Mouse (Mus musculus): ENCODE data around the gene Gm49336.

The Gm49336 gene

DNA sequence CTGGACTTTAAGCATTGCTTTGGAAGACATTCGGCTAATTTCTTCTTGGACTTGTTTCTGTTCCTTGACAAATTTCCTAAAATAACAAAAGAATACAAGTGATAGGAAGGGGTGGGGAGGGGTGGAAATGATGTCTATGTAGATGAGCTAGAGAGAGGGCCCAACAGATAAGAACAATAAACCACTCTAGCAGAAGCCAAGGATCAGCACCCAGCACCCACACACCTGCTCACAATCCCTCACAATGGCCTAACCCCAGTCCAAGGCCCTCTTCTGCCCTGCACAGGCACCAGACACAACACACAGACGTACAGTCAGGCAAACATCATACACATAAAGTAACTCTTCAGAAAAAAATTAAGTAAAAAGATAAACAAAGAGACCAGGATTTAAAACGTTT is 12.8 kb downstream of the Gm49336 start:
- DNase-seq (ENCODE audit: extremely low spot score): no peak

DNA sequence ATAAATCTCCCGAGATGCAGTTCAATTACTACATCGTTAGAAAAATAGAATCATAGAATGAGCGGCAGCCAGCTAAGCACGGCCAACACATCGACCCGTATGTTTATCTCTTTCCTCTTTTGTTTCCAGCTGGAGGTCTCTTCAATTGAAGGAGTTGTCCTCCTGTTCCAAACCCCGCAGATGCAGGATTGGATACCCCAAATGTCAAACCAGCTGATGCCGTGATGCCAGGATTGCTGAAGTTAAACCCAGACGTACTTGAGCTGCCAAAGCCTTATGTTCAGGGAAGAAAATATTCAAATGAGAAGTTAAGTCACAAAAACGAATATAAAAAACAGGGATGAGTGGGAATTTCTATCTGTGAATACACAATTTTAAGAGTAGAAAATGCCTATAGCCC is 31.4 kb downstream of the Gm49336 start:
- DNase-seq (ENCODE audit: extremely low spot score): no peak

DNA sequence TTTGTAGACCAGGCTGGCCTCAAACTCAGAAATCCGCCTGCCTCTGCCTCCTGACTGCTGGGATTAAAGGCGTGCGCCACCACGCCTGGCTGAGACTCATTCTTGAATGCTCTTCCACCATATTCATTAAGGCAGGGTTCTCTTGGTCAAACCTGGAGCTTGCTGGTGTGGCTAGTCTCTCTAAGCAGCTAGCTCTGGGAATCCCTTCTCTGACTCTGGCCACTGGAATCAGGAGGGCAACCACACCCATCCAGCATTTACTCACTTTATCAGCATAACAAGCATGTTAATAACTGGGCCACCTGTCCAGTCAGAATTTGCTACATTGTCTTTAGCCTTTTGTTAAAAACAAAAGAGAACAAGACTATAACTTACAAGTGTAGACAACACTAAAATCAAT is 33.7 kb downstream of the Gm49336 start:
- no peak for DNase-seq (ENCODE audit: extremely low spot score)

DNA sequence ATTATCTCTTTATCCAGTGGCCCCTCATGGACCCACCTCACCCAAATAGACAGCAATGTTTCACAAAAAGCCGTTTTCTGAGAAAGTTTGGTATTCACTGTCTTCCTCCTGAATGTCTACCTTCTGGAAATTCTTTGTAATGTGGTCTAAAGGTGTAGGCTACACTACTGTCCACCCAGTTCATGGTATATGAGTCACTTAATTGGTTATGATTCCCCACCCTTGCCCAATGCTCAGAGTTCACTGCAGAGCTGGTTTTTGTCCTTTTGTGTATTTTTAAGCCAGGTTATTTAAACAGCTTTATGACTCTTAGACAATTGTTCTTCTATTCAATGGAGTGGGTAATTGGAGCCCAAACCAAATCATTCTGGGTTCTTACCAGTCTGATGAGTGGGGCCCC is 35.2 kb downstream of the Gm49336 start:
- DNase-seq (ENCODE audit: extremely low spot score): no peak

DNA sequence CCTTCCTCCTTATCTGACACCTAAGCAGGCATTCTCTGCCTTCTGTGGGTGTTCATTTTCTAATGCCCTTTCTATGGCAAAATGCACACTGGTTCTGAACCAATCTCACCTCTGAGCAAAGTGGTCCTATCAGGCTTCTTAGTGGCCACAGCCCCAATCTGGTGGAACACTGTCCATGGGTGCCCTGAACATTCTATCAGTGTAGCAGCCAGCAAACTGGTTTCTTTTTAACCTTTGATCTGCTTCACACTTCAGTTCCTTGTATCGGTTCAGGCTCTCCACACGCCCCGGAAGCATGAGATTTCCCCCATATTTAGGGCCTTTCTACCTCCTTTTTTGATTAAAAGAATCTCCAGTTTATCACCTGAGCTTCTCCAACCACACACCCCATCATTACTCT is 36.3 kb downstream of the Gm49336 start:
- DNase-seq (ENCODE audit: extremely low spot score): no peak

DNA sequence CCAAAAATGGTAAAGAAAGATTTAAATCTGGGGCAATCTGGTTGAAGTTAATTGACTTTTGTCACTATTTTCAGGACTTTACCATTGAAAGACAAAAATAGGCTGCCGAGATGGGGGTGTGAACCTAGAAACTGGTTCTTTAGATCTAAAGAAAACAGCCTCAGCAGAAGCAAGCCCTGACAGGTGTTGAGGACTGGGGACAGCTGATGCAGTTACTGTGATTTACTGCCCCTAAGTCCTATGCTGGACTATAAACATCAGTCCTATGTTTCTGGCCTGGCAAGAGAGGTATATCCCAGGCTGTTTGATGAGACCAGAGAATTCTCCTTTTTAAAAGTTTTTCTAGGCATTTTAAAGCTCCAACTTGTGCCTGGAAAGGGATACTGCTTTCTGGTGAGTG is 37.3 kb downstream of the Gm49336 start:
- no peak for DNase-seq (ENCODE audit: extremely low spot score)

DNA sequence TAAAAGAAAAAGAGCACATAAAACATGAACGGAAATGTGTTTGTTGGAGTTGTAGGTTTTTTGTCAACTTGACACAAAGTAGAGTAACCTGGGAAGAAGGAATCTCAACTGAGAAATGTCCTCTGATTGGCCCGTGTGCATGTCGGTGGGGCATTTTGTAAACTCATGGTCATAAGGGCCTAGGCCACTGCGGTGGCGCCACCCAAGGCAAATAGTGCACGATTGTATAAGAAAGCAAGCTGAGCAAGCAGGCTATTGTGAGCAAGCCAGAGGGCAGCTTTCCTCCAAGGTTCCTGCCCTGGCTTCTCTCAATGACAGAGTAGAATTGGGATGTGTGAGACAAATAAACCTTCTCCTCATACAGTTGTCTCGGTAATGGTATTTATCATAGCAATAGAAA is 42.1 kb downstream of the Gm49336 start:
- no peak for DNase-seq (ENCODE audit: extremely low spot score)

DNA sequence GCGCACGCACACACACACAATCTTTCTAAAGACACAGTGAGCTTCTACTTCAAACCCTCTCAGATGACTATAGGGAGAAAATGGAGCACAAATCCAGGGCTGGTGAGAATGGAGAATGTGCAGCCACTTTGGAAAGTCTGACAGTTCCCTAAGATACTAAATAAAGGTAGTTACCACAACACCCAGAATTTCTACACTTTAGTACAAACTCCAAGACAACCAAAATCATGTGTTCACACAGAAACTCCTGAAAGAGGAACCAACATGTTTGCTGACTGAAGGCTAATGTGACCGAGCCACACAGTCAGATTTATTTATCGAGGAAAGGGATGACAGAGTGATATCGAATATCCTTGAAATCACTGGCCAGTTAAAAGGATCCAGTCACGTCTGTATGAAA is 46.3 kb downstream of the Gm49336 start:
- no peak for DNase-seq (ENCODE audit: extremely low spot score)

DNA sequence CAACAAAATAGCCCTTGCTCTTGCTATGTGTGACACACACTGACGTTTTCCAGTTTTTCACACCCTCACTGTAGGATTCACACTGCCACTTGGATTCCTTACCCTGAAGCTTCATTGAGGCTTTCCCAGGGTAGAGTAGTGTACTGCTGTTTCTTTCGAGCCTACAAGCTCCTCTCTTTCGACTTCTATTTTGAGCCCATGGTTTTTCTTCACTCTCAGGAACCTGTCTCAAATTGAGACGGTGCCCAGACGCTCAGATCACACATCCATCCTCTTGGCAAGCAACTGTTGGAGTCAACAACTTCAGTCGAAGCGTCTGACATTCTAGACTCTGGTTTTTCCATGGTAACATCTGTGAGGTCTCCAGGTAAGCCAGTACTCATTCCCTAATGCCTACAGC is 54.4 kb downstream of the Gm49336 start, which contains the start of gene Atp8a2:
Gene Atp8a2, minus strand, starts transcription at position 296 of the 400 bp plus-strand sequence.
- DNase-seq (ENCODE audit: extremely low spot score): no peak

DNA sequence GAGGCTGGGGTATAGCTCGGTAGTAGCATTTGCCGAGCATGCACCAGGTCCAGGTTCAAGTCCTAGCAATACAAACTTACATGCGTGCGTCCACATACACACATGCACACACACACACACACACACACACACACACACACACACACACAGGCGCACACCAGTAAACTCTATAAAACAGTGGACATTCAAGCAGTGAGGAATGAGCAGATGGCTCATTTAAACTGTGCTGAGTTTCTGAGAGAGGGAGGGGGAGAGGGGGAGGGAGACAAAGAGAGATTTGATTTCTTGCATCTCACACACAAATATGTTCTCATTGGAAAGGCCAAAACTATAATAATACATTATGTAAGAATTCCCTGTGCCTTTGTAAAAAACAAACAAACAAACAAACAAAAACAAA is 55.3 kb downstream of the Gm49336 start:
- no peak for DNase-seq (ENCODE audit: extremely low spot score)

DNA sequence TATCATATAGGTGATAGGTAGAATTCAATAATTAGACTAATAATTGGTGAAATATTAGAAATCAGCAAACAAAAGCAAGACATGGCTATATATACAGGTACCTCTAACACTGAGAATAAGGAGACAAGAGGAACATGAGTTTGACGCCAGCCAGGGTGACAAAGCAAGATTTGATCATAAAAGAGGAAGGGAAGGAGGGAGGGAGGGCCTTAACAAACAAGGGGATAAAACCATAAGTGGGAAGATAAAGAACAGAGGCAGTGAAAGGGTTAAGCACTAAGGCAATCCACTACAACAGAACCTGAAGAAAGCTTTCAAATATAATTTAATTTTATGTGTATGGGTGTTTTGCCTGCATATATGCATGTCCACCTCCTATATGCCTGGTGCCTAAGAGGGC is 56.7 kb downstream of the Gm49336 start:
- no peak for DNase-seq (ENCODE audit: extremely low spot score)

DNA sequence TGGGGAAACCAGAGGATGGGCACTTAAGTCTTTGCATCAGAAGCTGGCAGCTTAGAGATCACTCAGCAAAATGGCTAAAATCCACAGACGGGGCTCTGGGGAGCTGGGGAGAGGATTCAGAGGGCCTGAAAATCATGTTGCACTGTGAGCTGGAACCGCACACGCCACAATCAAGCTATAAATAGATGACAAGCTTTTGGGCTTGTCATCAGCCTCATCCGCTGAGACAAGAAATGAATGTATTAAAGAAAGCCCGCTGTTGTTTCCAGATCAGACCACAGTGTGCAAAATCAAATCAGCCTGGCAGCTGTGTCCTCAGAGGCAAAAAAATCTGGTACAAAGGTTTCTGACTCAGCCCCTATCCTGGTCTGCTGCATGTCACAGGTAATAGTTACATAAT is 61.5 kb downstream of the Gm49336 start:
- DNase-seq (ENCODE audit: extremely low spot score): no peak

DNA sequence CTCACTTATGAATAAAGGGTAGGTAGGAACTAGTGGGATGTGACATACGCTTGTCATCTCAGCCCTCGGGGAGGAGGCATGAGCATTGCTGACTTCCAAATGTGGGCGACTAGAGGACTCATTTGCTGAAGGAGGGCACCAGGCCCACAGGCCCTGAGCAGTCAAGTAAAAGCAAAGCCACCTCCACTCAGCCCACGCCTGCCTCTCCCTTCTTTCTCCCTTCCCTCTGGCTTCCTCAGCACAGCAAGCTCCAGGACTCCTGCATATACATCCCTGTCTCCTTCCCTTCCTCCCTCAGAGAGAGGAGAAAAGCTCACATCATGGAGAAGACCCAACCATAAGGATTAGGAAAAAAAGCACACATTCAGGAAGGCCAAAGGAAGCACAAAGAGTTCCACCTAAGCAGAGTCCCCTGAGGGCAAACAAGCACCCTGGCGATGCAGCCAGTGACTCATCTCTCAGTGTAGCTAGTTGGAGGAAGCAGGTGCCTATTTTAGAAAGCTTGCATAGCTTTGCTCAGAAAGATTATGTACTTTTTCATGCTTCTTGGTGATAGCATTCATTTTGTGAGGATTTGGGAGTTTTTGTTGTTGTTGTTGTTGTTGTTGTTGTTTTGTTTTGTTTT is 63.0 kb downstream of the Gm49336 start:
- DNase-seq (ENCODE audit: extremely low spot score): no peak

DNA sequence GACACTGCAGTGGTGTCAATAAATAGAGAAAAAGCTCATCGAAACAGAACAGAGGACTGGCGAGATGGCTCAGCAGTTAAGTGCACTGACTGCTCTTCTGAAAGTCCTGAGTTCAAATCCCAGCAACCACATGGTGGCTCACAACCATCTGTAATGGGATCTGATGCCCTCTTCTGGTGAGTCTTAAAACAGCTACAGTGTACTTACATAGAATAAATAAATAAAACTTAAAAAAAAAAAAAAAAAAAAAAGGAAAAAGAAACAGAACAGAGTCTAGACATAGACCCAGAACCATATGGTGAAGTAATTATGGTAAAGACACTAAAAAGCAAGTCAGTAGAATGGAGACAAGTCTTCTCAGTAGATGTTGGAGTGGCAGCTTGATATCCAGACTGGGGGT is 70.0 kb downstream of the Gm49336 start:
- no peak for DNase-seq (ENCODE audit: extremely low spot score)

DNA sequence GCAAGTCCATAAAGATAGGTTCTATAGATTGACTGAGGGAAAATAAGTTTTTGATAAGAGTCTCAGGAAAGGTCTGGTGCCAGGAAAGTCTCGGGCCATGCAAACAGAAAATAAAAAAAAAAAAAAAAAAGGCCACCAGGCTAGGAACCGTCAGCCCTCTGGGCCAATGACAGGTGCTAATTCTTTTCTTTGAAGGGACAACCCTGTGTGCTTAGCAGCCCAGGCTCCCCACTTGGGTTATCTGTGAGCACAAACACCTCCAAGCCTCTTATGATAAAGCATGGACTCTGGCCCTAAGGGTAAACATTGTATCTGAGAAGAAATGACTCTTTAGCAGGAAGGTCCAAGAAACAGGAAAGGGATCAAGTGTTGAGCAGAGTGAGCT is 72.7 kb downstream of the Gm49336 start:
- no peak for DNase-seq (ENCODE audit: extremely low spot score)

DNA sequence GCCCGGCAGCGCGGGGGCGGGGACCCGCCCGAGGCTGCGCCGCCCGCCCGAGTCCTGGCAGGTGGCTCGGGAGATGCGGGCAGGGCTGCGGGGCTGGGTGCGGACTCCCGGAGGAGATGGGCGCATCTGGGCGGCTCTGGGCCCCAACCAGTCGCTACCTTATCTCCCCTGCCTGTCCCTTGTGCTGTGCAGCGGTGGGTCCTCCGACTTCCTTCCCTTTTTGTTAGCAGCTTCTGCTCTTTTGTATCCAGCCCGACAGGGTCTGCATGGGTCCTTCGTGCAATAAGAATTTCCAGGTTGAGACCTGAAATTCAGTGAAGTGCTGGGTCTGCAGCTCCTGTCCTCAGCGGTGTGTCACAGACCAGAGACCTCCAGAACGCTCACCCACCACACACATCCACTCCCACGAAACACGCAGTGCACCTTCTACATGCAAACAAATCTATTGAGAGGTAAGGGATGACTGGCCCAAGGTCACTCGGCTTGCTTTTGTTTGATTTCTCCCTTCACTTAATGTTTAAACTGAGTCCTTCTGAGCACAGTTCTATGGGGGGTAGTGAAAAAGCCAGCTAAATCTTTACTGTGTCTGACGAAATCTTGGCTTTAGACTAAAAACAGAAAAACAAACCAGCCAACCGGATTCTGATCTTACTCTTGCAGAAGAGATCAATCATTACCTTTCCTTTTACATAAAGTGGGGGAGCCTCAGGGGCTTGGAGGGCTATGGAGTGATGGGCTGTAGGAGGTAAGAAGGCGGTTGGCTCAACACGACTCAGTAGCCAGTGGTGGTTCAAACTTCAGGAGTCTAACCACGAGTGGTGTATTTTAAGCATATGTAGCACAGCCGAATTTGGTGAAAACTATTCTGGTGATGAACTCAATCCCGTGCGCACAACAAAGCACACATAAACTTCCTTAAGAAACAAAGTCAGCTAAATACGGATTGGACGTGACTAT is 73.4 kb downstream of the Gm49336 start:
- peak; percentile 51 for DNase-seq (ENCODE audit: extremely low spot score)

DNA sequence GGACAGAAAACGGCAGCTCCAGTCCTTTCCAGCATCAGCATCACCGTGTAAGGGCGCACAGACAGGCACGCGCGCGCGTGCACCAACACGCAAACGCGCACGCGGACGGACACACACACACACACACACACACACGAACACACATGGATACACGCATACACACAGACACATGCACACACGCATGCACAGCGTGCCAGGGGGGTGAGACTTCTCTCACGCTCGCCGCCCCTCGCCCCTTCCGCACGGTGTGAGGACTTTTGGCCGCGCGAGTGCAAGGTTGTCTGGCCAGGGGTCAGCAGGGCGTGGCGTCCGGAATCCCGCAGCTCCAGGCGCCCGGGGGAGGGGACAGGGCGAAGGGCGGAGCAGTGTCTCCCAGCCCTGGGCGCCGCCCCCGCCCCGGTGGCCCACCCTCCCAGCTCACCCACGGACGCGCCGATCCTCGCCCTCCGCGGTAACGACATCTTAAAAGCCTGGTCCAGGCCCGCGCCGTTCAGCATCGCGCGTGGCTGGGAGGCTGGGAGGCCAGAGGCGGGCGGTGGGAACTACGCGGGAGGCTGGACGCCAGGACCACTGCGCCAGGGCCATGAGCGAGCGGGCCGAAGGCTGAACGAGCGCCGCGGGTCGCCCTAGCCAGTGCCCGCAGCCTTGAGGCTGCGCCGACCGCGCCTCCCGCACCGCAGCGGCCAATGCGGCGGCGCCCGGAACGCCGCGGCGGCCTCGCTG is 74.3 kb downstream of the Gm49336 start:
- DNase-seq (ENCODE audit: extremely low spot score): peak; percentile 59

DNA sequence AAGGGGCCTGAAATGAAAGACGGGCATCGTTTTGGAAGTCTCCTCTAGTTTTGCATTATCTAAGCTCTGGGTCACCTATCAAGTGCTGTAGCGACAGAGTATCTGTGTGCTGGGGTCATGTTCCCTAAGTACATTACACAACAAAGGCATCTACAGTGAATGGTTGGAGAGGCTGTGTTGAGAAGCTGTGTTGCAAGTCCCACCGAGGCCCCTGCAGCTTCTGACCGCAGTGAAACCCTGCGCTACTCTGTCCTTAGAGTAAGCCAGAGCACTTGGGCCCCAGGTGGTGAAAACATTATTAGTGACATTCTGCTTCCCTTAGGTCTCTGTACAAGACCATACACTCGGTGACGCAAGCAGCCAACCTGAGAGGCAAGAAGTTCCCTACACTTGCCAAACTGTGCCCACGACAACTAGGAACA is 74.8 kb downstream of the Gm49336 start:
- no peak for DNase-seq (ENCODE audit: extremely low spot score)

DNA sequence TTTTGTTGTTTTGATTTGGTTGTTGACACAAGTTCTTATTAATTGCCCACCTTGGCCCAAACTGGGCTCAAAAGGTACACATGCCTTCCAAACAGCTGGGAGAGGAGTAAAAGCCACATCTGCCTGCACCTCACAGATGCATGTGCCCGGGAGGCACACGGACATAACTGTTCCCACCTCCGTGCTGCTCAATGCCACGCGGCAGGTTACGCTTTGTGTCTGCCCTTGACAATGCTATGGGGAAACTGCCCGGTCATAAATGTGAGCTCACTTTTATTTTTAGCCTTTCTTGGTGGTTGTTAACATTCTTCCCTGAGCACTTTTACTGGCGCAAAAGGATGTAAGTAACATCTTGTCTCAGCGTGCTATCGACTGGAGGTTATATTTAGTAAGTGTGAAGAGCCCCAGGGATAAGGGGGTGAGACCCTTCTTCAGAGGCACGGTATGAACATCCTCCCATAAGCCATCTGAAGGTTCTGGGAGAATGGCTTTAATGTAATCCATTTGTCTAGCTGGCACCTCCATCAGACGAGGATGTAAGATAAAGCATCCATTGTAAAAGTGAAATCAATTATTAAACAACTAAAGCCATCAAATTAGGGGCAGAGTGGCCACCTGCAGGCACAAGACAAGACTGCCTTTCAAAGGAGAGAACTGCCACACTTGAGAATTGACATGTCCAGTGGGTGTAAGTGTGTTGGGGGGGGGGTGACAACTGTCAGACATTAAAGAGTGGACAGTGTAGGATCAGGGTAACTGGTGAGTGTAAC is 78.8 kb downstream of the Gm49336 start:
- no peak for DNase-seq (ENCODE audit: extremely low spot score)

DNA sequence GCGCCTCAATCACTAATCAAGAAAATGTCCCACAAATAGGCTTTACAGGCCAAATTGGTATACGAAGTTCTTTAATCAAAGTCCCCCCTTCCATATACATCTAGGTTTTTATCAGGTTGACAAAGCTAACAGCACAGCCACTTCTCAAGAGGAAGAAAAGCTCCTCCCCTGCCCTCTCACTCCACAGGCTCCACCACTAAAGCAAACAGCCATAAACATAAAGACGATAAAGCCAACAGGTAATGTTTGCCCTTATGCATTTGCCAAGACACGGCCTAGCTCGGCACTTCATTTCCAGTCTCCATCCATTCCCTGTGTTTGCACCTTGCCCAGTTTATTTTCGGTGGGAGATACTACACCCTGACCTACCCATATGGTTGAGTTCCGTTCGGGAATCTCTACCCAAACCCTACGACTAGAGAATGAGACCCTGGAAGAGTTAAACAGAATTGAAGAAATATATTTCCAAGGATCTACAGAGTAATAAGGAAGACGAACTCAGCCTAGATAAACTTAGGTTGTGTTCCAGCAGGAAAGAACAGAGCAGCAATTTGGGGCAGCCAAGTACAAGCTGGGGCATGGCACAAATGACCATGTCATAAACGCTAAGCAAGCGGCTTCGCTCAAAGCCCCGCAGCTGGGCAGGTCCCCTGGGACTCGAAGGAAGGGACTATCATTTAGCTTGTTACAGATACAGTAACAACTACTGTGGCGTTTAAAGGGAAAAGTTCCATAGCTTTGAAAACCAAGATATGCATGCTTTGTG is 80.3 kb downstream of the Gm49336 start:
- no peak for DNase-seq (ENCODE audit: extremely low spot score)

DNA sequence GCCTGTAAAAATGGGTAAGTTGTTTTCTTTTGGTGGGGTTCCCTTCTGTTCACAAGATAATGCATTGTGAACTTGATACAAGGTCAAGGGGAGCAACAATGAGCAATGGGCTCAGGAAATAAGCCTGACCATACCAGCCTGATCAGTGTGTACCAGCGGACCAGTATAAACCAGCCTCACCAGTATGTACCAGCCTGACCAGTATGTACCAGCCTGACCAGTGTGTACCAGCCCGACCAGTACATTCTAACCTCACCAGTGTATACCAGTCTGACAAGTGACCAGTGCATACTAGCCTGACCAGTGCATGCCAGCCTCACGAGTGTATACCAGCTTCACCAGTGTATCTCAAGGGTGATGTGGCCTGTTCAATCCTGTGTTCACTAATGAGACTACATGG is 87.9 kb downstream of the Gm49336 start:
- DNase-seq (ENCODE audit: extremely low spot score): no peak

Measured in embryo, embryonic 9.5 days (tissue).